Mouse (Mus musculus) layer of hippocampus, adult 11-12 months (tissue): Measurements from ENCODE around the gene Mecom.

Source experiments
- DNase-seq: peaks from one replicate; pipeline ENCODE4 v3.0.0; 2022; ENCODE audit warnings: low spot score

Gene Mecom

DNA sequence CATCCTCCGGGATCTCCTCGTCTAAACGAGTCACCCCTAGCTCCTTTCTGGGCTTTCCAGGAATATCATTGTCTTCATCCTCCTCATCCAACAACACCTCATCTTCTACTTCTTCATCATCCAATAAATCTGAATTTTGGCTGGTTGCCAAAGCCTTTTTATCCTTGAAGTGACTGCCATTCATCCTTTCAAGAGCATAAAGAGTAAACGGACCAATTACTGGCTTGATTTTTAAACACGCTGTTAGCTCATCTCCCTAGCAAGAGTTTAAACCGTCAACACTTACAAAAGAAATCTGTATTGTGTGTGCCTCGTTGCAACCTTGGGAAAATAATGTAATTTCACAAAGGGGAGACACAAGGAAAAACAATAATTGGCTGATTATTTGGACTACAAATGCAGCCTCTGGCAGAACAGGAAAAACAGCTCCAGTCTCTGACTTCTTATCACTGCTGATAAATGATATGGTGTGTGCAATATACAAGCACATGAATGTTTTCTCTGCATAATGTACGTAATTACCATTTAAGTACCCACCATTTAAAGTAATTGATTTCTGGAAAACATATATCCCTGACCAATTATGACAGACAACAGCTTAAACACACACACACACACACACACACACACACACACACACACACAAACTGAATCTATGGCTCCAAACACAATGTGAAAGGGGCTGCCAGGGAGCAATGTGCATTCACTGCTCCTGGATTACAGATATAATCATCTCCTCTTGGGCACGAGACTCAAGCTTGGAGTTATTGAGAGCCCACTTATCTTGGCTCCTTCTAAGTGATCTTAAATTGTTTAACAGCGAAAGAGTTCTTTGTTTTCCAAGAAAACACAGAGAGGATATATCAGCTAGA lies 590.2 kb downstream of the Mecom start:
- no peak for DNase-seq

- no peak for DNase-seq
Measured at GRCm38 (mm10) chr3:29953269-29953668, 594.5 kb downstream of the Mecom start.

DNA sequence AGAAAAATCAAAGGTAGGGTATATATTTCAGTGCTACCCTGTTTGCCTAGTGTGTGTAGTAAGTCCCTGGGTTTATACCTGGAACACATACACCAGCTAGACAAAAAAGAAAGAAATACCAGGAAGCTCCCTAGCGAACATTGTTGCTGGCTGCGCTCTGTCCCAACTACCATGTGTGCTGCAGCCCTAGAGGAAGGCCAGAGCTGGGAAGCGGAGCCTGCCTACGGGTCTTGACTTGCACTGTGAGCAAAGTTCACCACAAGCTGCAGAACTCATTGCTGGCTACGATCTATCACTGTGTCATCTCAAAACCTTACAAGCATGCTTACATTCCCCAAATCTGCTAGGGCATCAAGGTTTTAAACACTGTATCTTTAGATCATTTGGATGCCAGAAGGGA lies 597.0 kb downstream of the Mecom start:
- DNase-seq: no peak

GRCm38 (mm10) chr3:29903596-29904308 lies 644.1 kb downstream of the Mecom start:
- DNase-seq: no peak
